Mouse (Mus musculus) liver, embryonic 14.5 days (tissue): Measurements from ENCODE around the gene Exo1.

Source experiments
- CTCF ChIP-seq: IDR thresholded peaks from 2 replicates; pipeline ENCODE4 v1.5.1; 2016; ENCODE audit warnings: antibody characterized with exemption, low read depth, control low read depth
- EP300 ChIP-seq: IDR thresholded peaks from 2 replicates; pipeline ENCODE4 v1.6.1; 2016; ENCODE audit warnings: antibody characterized with exemption, low read depth

- TF ChIP-seq EP300: no peak
- peak; percentile 72 for TF ChIP-seq CTCF
Measured at GRCm38 (mm10) chr1:175923848-175924787, 43.7 kb downstream of the Exo1 start.
